Mouse (Mus musculus) T-cell, adult 66 days (primary cell): ENCODE results near the gene Cyp2d26. TPM values are rescaled to one million over a fixed set of nuclear protein-coding genes. Genes with fewer than 3 reads are reported as not detected.

Source experiments
- total RNA-seq, 2 experiments: library from RNA; stranded (reverse); gene quantifications; 3 replicates in 1 of 2; 4 replicates in 1 of 2; pipeline ENCODE4 v1.2.4; 2023

The Cyp2d26 gene
- 1 to 10 TPM; 3.0 to 3.5 TPM for total RNA-seq

GRCm38 (mm10) chr15:82794277-82794676 lies at the start of gene Cyp2d26:
Gene Cyp2d26, minus strand, starts transcription at chr15:82794294.

DNA sequence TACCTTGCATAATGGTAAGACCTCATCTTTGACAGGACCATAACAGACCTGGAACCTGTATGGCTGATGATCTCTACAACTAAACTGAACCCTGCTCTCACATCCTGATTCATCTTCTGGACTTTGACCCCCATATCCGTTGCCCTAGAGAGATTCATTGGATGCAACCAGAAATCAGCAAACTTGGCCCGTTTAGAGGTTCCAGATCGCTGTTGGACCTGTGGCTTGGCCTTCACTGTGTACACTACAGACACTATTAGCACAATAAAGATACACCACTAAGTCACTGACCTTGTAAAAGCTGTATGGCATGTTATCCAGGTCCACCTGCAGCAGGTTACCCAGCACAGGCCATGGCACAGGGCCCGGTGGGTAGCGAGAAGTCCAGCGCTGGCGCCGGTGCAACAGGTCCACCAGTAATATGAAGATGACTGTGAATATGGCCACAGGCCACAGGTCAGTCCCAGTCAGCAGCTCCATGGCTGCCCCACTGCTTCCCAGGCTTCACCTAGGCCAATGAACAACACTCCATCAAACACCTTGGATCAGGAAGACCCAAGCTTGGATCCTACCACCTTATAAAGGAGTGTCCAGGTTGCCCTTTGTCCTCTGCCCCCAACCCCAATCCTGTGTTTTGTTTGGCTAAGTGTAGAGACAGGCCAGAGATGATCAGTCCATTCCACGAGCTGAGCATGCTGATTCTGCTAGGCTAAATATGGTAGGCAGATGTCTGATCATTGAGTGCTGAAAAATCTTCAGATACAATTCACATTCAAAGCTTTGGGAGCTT lies 30.3 kb downstream of the Cyp2d26 start, which contains the start of gene Cyp2d40:
Cyp2d40 (minus strand) TSS at position 553 of the 790 bp plus-strand sequence.

Other genes with a start within 250 kb of the Cyp2d26 start
- not detected for gene Cyp2d12, start 239.2 kb downstream of the Cyp2d26 start, total RNA-seq
- gene Cyp2d34, start 173.3 kb downstream of the Cyp2d26 start, total RNA-seq = not detected
- gene Cyp2d40, start 30.1 kb downstream of the Cyp2d26 start, total RNA-seq = not detected
- gene Tcf20, start 193.6 kb upstream of the Cyp2d26 start, total RNA-seq = 100 to 1,000 TPM; 221 to 229 TPM
- 1 to 10 TPM; 6.1 to 8.3 TPM for gene Nfam1, start 239.0 kb upstream of the Cyp2d26 start, total RNA-seq